Mouse (Mus musculus) lung, adult 2 months (tissue): ENCODE measurements at regions not wholly inside any gene's neighbourhood (a gene's known extent, or its start where the extent isn't known, plus 50 kb on each side); places are given as distances from the start of the nearest gene placed in this dataset.

Experiments used
- CTCF ChIP-seq: fragments of 200-500 bp; IDR thresholded peaks from 2 replicates; pipeline ENCODE4 v1.5.1; 2011; ENCODE audit warnings: mild to moderate bottlenecking, low read length, control low read depth; ENCODE audit not compliant: insufficient read depth
- POLR2A ChIP-seq: fragments of 200-500 bp; IDR thresholded peaks from 2 replicates; pipeline ENCODE4 v1.6.1; 2011; ENCODE audit warnings: low read depth, mild to moderate bottlenecking, control low read depth, low read length, borderline replicate concordance; ENCODE audit errors: extremely low read depth

DNA sequence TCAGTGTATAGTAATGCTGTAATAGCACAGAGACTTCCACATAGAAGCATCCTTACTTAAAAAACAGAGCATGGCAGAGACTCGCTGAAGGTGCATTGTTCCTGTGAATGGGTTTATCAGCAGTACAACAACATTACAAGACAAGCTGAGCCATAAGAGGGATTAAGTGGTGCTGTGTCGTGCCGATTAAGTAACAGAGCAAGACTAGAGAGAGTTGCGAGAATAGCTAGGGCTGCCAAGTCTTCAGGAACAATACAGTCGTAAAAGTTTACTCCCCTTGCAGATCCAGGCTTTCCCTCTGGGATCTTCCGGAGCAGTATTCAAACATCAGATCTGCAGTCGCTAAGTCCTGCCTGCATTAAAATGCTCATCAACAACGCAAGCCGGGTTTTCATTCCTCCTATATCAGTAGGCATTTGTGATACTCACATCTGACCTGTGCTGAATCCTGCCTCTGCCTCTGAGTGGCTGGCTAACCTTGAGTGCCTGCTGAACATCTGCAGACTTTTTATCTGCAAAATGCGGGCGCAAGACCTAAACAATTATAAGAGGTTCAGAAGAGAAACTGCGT is 247.1 kb downstream of the Ttll7 start:
- TF ChIP-seq CTCF (no peak), POLR2A (no peak)
